Mouse (Mus musculus): Measurements from ENCODE around the gene March5. TPM values are rescaled to one million over a fixed set of nuclear protein-coding genes. Genes with fewer than 3 reads are reported as not detected.

March5 gene
- polyA plus RNA-seq, 1 experiment from 2014 or later, result 146 TPM

GRCm38 (mm10) chr19:37241201-37241600, 33.9 kb downstream of the March5 start:
- Histone ChIP-seq H3K27me3 (ENCODE audit: control insufficient read depth, insufficient read depth, low read length) (no peaks in the 10 kb centered on the region), H3K36me3 (ENCODE audit: control insufficient read depth, insufficient read depth, low read length) (no peaks in the 10 kb centered on the region), H3K9me3 (ENCODE audit: control insufficient read depth, low read length) (no peaks in the 10 kb centered on the region), H3K4me2 (ENCODE audit: low read depth, low read length, severe bottlenecking) (no peak overlapping the region), H3K4me1 (replicated peaks; ENCODE audit: control insufficient read depth, insufficient read depth, low read length) (peaks cover 3% of the 10 kb centered on the region; the same call in 1 of the 2 replicates), H3K4me3 (ENCODE audit: low read depth, low read length) (no peak overlapping the region), H3K27ac (ENCODE audit: low read depth, low read length) (no peak overlapping the region), H3K9ac (ENCODE audit: low read length) (no peak overlapping the region)
- DNase-seq (ENCODE audit: low spot score) (no peak), ATAC-seq (replicated peaks; ENCODE audit: low FRiP score) (no peak)
- 71% methylated on average over 5 of the region's 5 CpGs for WGBS

- no peaks in the 10 kb centered on the region for H3K27me3 ChIP-seq (ENCODE audit: control insufficient read depth, insufficient read depth, low read length)
- no peak overlapping the region for H3K4me2 ChIP-seq (ENCODE audit: low read depth, low read length, severe bottlenecking)
- 65% methylated on average over 2 of the region's 2 CpGs for WGBS
- no peaks in the 10 kb centered on the region for H3K36me3 ChIP-seq (ENCODE audit: control insufficient read depth, insufficient read depth, low read length)
- DNase-seq (ENCODE audit: low spot score), result no peak
- H3K9ac ChIP-seq (ENCODE audit: low read length), result no peak overlapping the region
- H3K4me3 ChIP-seq (ENCODE audit: low read depth, low read length), result no peak overlapping the region
- no peak for ATAC-seq (replicated peaks; ENCODE audit: low FRiP score)
- peaks cover 3% of the 10 kb centered on the region; the same call in 1 of the 2 replicates for H3K4me1 ChIP-seq (replicated peaks; ENCODE audit: control insufficient read depth, insufficient read depth, low read length)
- no peak overlapping the region for H3K27ac ChIP-seq (ENCODE audit: low read depth, low read length)
- H3K9me3 ChIP-seq (ENCODE audit: control insufficient read depth, low read length), result no peaks in the 10 kb centered on the region
Measured at GRCm38 (mm10) chr19:37242707-37243106, 35.4 kb downstream of the March5 start.

GRCm38 (mm10) chr19:37246859-37247258, 39.5 kb downstream of the March5 start:
- no peaks in the 10 kb centered on the region for H3K9me3 ChIP-seq (ENCODE audit: control insufficient read depth, low read length)
- no peaks in the 10 kb centered on the region for H3K4me1 ChIP-seq (replicated peaks; ENCODE audit: control insufficient read depth, insufficient read depth, low read length)
- no peak overlapping the region for H3K4me3 ChIP-seq (ENCODE audit: low read depth, low read length)
- no peak overlapping the region for H3K27ac ChIP-seq (ENCODE audit: low read depth, low read length)
- DNase-seq (ENCODE audit: low spot score), result no peak
- no peaks in the 10 kb centered on the region for H3K27me3 ChIP-seq (ENCODE audit: control insufficient read depth, insufficient read depth, low read length)
- H3K9ac ChIP-seq (ENCODE audit: low read length), result no peak overlapping the region
- 47% methylated on average over 3 of the region's 3 CpGs for WGBS
- H3K4me2 ChIP-seq (ENCODE audit: low read depth, low read length, severe bottlenecking), result no peak overlapping the region
- no peak for ATAC-seq (replicated peaks; ENCODE audit: low FRiP score)
- no peaks in the 10 kb centered on the region for H3K36me3 ChIP-seq (ENCODE audit: control insufficient read depth, insufficient read depth, low read length)

GRCm38 (mm10) chr19:37248199-37248598, 40.9 kb downstream of the March5 start:
- H3K27ac ChIP-seq (ENCODE audit: low read depth, low read length), result no peak overlapping the region
- DNase-seq (ENCODE audit: low spot score) (no peak), ATAC-seq (replicated peaks; ENCODE audit: low FRiP score) (no peak)
- 82% methylated on average over 3 of the region's 3 CpGs for WGBS
- H3K9ac ChIP-seq (ENCODE audit: low read length), result no peak overlapping the region
- no peaks in the 10 kb centered on the region for H3K4me1 ChIP-seq (replicated peaks; ENCODE audit: control insufficient read depth, insufficient read depth, low read length)
- no peak overlapping the region for H3K4me3 ChIP-seq (ENCODE audit: low read depth, low read length)
- no peaks in the 10 kb centered on the region for H3K36me3 ChIP-seq (ENCODE audit: control insufficient read depth, insufficient read depth, low read length)
- H3K9me3 ChIP-seq (ENCODE audit: control insufficient read depth, low read length), result no peaks in the 10 kb centered on the region
- no peaks in the 10 kb centered on the region for H3K27me3 ChIP-seq (ENCODE audit: control insufficient read depth, insufficient read depth, low read length)
- H3K4me2 ChIP-seq (ENCODE audit: low read depth, low read length, severe bottlenecking), result no peak overlapping the region

GRCm38 (mm10) chr19:37252104-37252503, 44.8 kb downstream of the March5 start:
- 65% methylated on average over 6 of the region's 6 CpGs for WGBS
- Histone ChIP-seq H3K36me3 (ENCODE audit: control insufficient read depth, insufficient read depth, low read length) (no peaks in the 10 kb centered on the region), H3K27me3 (ENCODE audit: control insufficient read depth, insufficient read depth, low read length) (no peaks in the 10 kb centered on the region), H3K9me3 (ENCODE audit: control insufficient read depth, low read length) (no peaks in the 10 kb centered on the region), H3K4me1 (replicated peaks; ENCODE audit: control insufficient read depth, insufficient read depth, low read length) (no peaks in the 10 kb centered on the region), H3K4me2 (ENCODE audit: low read depth, low read length, severe bottlenecking) (no peak overlapping the region), H3K27ac (ENCODE audit: low read depth, low read length) (no peak overlapping the region), H3K4me3 (ENCODE audit: low read depth, low read length) (no peak overlapping the region), H3K9ac (ENCODE audit: low read length) (no peak overlapping the region)
- DNase-seq (ENCODE audit: low spot score) (no peak), ATAC-seq (replicated peaks; ENCODE audit: low FRiP score) (no peak)

- Histone ChIP-seq H3K9me3 (ENCODE audit: control insufficient read depth, low read length) (no peaks in the 10 kb centered on the region), H3K4me1 (replicated peaks; ENCODE audit: control insufficient read depth, insufficient read depth, low read length) (no peaks in the 10 kb centered on the region), H3K27me3 (ENCODE audit: control insufficient read depth, insufficient read depth, low read length) (no peaks in the 10 kb centered on the region), H3K9ac (ENCODE audit: low read length) (no peak overlapping the region), H3K4me2 (ENCODE audit: low read depth, low read length, severe bottlenecking) (no peak overlapping the region), H3K4me3 (ENCODE audit: low read depth, low read length) (no peak overlapping the region), H3K27ac (ENCODE audit: low read depth, low read length) (no peak overlapping the region), H3K36me3 (ENCODE audit: control insufficient read depth, insufficient read depth, low read length) (no peaks in the 10 kb centered on the region)
- ATAC-seq (replicated peaks; ENCODE audit: low FRiP score), result no peak
- WGBS, result 94% methylated on average over 9 of the region's 9 CpGs
- no peak for DNase-seq (ENCODE audit: low spot score)
Measured at GRCm38 (mm10) chr19:37255321-37255720, 48.0 kb downstream of the March5 start.

GRCm38 (mm10) chr19:37262389-37262788, 55.0 kb downstream of the March5 start:
- WGBS, result 71% methylated on average over 4 of the region's 4 CpGs
- H3K4me1 ChIP-seq (replicated peaks; ENCODE audit: control insufficient read depth, insufficient read depth, low read length), result no peaks in the 10 kb centered on the region
- no peak overlapping the region for H3K27ac ChIP-seq (ENCODE audit: low read depth, low read length)

GRCm38 (mm10) chr19:37263566-37263942, 56.2 kb downstream of the March5 start:
- Histone ChIP-seq H3K4me3 (ENCODE audit: low read depth, low read length) (no peak overlapping the region), H3K9me3 (ENCODE audit: control insufficient read depth, low read length) (no peaks in the 10 kb centered on the region), H3K4me2 (ENCODE audit: low read depth, low read length, severe bottlenecking) (no peak overlapping the region), H3K27ac (ENCODE audit: low read depth, low read length) (no peak overlapping the region), H3K4me1 (replicated peaks; ENCODE audit: control insufficient read depth, insufficient read depth, low read length) (no peaks in the 10 kb centered on the region), H3K36me3 (ENCODE audit: control insufficient read depth, insufficient read depth, low read length) (no peaks in the 10 kb centered on the region), H3K9ac (ENCODE audit: low read length) (no peak overlapping the region), H3K27me3 (ENCODE audit: control insufficient read depth, insufficient read depth, low read length) (no peaks in the 10 kb centered on the region)
- no peak for DNase-seq (ENCODE audit: low spot score)
- ATAC-seq (replicated peaks; ENCODE audit: low FRiP score), result no peak
- WGBS, result 68% methylated on average over 8 of the region's 8 CpGs

More at GRCm38 (mm10) chr19:37262389-37262788, 55.0 kb downstream of the March5 start:
- Histone ChIP-seq H3K36me3 (ENCODE audit: control insufficient read depth, insufficient read depth, low read length) (no peaks in the 10 kb centered on the region), H3K4me3 (ENCODE audit: low read depth, low read length) (no peak overlapping the region), H3K4me2 (ENCODE audit: low read depth, low read length, severe bottlenecking) (no peak overlapping the region), H3K9me3 (ENCODE audit: control insufficient read depth, low read length) (no peaks in the 10 kb centered on the region), H3K9ac (ENCODE audit: low read length) (no peak overlapping the region), H3K27me3 (ENCODE audit: control insufficient read depth, insufficient read depth, low read length) (no peaks in the 10 kb centered on the region)
- ATAC-seq (replicated peaks; ENCODE audit: low FRiP score) (no peak), DNase-seq (ENCODE audit: low spot score) (no peak)

- no peak for ATAC-seq (replicated peaks; ENCODE audit: low FRiP score)
- no peaks in the 10 kb centered on the region for H3K27me3 ChIP-seq (ENCODE audit: control insufficient read depth, insufficient read depth, low read length)
- no peak overlapping the region for H3K4me2 ChIP-seq (ENCODE audit: low read depth, low read length, severe bottlenecking)
- no peaks in the 10 kb centered on the region for H3K4me1 ChIP-seq (replicated peaks; ENCODE audit: control insufficient read depth, insufficient read depth, low read length)
- H3K9me3 ChIP-seq (ENCODE audit: control insufficient read depth, low read length), result no peaks in the 10 kb centered on the region
- 63% methylated on average over 23 of the region's 23 CpGs for WGBS
- no peak overlapping the region for H3K4me3 ChIP-seq (ENCODE audit: low read depth, low read length)
- no peak for DNase-seq (ENCODE audit: low spot score)
- H3K27ac ChIP-seq (ENCODE audit: low read depth, low read length), result no peak overlapping the region
- no peak overlapping the region for H3K9ac ChIP-seq (ENCODE audit: low read length)
- no peaks in the 10 kb centered on the region; the same call in 1 of the 2 replicates for H3K36me3 ChIP-seq (ENCODE audit: control insufficient read depth, insufficient read depth, low read length)
Measured at GRCm38 (mm10) chr19:37263943-37264897, 56.9 kb downstream of the March5 start.
